Mouse (Mus musculus) cerebellum, adult 2 months (tissue): Measurements from ENCODE around the gene Cyp4a32.

Experiments used
- CTCF ChIP-seq: fragments of 200-500 bp; IDR thresholded peaks from 2 replicates; pipeline ENCODE4 v1.5.1; 2011; ENCODE audit warnings: low read depth, mild to moderate bottlenecking, control low read depth, low read length, moderate library complexity, borderline replicate concordance; ENCODE audit not compliant: insufficient read depth
- POLR2A ChIP-seq: fragments of 200-500 bp; IDR thresholded peaks from 2 replicates; pipeline ENCODE4 v1.6.1; 2011; ENCODE audit warnings: low read length, control low read depth, borderline replicate concordance; ENCODE audit not compliant: insufficient read depth

DNA sequence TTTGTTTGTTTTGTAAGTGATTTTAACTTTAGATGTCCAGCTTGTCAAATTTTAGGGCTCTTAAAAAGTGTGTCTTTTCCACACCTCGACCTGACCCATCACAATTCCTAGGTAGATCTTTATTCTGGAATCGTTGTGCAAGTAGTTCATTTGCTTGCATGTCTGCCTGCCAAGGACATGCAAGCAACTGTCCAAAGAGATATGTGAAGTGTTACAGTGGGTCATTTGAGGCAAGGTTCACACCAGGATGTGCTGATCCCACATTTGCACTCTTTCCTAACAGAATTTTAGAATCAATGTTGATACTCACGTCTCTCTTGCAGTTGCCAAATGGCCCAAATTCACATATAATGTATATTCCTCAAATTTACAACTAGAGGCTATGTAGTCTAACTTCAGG lies 25.5 kb upstream of the Cyp4a32 start:
- TF ChIP-seq CTCF (no peak), POLR2A (no peak)
